Mouse (Mus musculus): ENCODE measurements around the gene Alk.

- TF ChIP-seq EP300 (IDR thresholded peaks at IDR 0.05; ENCODE audit: insufficient read depth, low read depth, low read length) (no peak), CTCF (IDR thresholded peaks at IDR 0.05; ENCODE audit: low read depth, low read length) (no peak)
These were observed 649.4 kb downstream of the Alk start for GRCm38 (mm10) chr17:71955011-71955410.
